8 mouse cellular contexts compared by ENCODE assay signal in the genomic region with DNA sequence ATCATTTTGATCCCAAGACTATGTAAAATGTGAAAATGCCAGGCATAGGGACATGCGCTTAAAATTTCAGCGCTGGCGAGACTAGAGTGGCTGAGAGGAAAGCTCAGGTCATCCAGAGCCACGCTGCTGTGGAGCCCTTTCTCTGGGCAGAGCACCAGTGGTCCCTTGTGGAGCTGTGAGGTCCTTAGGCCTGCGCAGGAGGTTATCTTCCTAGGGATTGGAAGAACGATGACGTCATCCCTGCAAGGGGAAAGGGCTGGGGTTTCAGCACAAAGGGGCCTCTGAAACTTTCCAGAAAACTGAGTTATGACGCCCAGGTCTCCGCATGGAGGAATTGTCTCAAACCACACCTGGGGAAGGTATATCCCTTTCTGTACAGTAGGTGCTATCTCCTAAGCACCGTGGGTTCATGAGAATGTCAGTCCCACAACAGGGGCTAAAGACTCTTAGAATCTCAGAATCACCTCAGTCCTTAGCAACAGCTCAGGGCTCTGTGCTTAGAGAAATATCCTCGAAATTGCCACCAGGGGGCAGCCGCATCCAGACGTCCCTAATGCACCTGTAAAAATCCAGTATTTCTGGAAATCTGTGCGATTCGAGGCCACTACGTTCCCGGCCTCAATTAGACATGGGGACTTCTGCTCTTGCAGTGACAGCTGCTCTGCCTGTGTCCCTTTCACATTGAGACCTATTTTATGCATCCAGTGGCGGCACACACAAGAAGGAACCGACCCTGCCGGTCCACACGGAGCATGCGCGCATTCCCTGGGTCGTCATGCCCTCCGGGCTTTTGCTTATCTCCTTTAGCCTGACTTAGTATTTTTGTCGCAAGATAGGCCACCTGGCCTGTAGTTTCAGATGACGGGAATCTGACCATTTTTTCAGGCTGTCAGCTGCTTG. TPM values are rescaled to one million over a fixed set of nuclear protein-coding genes. Genes with fewer than 3 reads are reported as not detected.
DNase-seq lines count a peak whose midpoint lies in the region; ATAC-seq lines count a peak whose summit lies in the region.

No protein-coding gene starts in this region.

- H3K9ac ChIP-seq in forebrain, embryonic 16.5 days (replicated peaks; ENCODE audit: low read depth, low read length), result 0 out of 2 replicates have a peak overlapping the region, but pooled peaks have one; percentile 12
- H3K9ac ChIP-seq in hindbrain, embryonic 12.5 days, result no peak overlapping the region

- no peaks in the 10 kb centered on the region for H3K36me3 ChIP-seq in forebrain, embryonic 16.5 days (ENCODE audit: control insufficient read depth, insufficient read depth)
- H3K36me3 ChIP-seq in hindbrain, embryonic 12.5 days, result no peaks in the 10 kb centered on the region

- H3K4me3 ChIP-seq in forebrain, embryonic 16.5 days (replicated peaks; ENCODE audit: low read length), result peak overlapping the region; percentile 30
- H3K4me3 ChIP-seq in hindbrain, embryonic 12.5 days, result peak overlapping the region; percentile 15; the same call in 1 of the 2 replicates

- DNase-seq in NIH3T3 (ENCODE audit: low read depth), result peak; percentile 82
- peak; percentile 72 to 81 for DNase-seq in cerebellum, adult 18-20 months
- peak; percentile 80 to 86 for DNase-seq in layer of hippocampus, postnatal 10 days (ENCODE audit: low spot score in 2 of 2)
- DNase-seq in lung, postnatal 25 days (ENCODE audit: low spot score), result peak; percentile 57
- DNase-seq in retina, embryonic 14.5 days (ENCODE audit: low spot score), result peak; percentile 90
- peak; percentile 67 for DNase-seq in urinary bladder, postnatal 25 days (ENCODE audit: low spot score)

- no peak overlapping the region for H3K27ac ChIP-seq in forebrain, embryonic 16.5 days (ENCODE audit: low read length)
- no peak overlapping the region; the same call in 1 of the 2 replicates for H3K27ac ChIP-seq in hindbrain, embryonic 12.5 days

- no peaks in the 10 kb centered on the region; the same call in none of the 2 replicates for H3K4me1 ChIP-seq in forebrain, embryonic 16.5 days (replicated peaks; ENCODE audit: control insufficient read depth, insufficient read depth, low read length)
- peaks cover 15% of the 10 kb centered on the region for H3K4me1 ChIP-seq in hindbrain, embryonic 12.5 days

- H3K9me3 ChIP-seq in forebrain, embryonic 16.5 days (ENCODE audit: control insufficient read depth, low read length), result no peaks in the 10 kb centered on the region
- no peaks in the 10 kb centered on the region for H3K9me3 ChIP-seq in hindbrain, embryonic 12.5 days (replicated peaks)

- 29% methylated on average over 27 of the region's 27 CpGs for WGBS in forebrain, embryonic 16.5 days
- 32% methylated on average over 27 of the region's 27 CpGs for WGBS in hindbrain, embryonic 12.5 days

- H3K27me3 ChIP-seq in forebrain, embryonic 16.5 days (replicated peaks; ENCODE audit: control insufficient read depth, insufficient read depth, low read length), result no peaks in the 10 kb centered on the region
- H3K27me3 ChIP-seq in hindbrain, embryonic 12.5 days, result no peaks in the 10 kb centered on the region; the same call in 1 of the 2 replicates

- ATAC-seq in forebrain, embryonic 16.5 days, result peak; percentile 79
- peak; percentile 71 for ATAC-seq in hindbrain, embryonic 12.5 days (ENCODE audit: low FRiP score)

- H3K4me2 ChIP-seq in forebrain, embryonic 16.5 days (ENCODE audit: low read length), result peak overlapping the region; percentile 48
- H3K4me2 ChIP-seq in hindbrain, embryonic 12.5 days (replicated peaks), result peak overlapping the region; percentile 41

RNA-seq across cellular contexts. Expression of gene Kcne1, which starts 18.4 kb away (rescaled TPM):
- polyA plus RNA-seq in forebrain, embryonic 16.5 days (2015; fragmentation: Nextera tagmentation; extraction: Ambion mirVana), result 0.10 TPM in 1 of 2 replicates, not detected in the other
- 0.13 and 0.29 TPM in 2 replicates for polyA plus RNA-seq in hindbrain, embryonic 12.5 days (2016; fragmentation: Nextera tagmentation; extraction: Ambion mirVana)
- total RNA-seq in layer of hippocampus, postnatal 10 days (2021), result not detected

RNA-seq across cellular contexts. Expression of gene Fam243, which starts 19.6 kb away (rescaled TPM):
- 0.09 and 0.15 TPM in 2 replicates for polyA plus RNA-seq in forebrain, embryonic 16.5 days (2015; fragmentation: Nextera tagmentation; extraction: Ambion mirVana)
- polyA plus RNA-seq in hindbrain, embryonic 12.5 days (2016; fragmentation: Nextera tagmentation; extraction: Ambion mirVana), result 0.08 TPM in 2 replicates
- not detected for total RNA-seq in layer of hippocampus, postnatal 10 days (2021)

RNA-seq across cellular contexts. Expression of gene Smim11, which starts 39.8 kb away (rescaled TPM):
- 83.0 and 89.0 TPM in 2 replicates for polyA plus RNA-seq in forebrain, embryonic 16.5 days (2015; fragmentation: Nextera tagmentation; extraction: Ambion mirVana)
- 101 and 112 TPM in 2 replicates for polyA plus RNA-seq in hindbrain, embryonic 12.5 days (2016; fragmentation: Nextera tagmentation; extraction: Ambion mirVana)
- total RNA-seq in layer of hippocampus, postnatal 10 days (2021), result 10 to 100 TPM; 20.4 to 22.9 TPM

RNA-seq across cellular contexts. Expression of gene Kcne2, which starts 48.7 kb away (rescaled TPM):
- polyA plus RNA-seq in forebrain, embryonic 16.5 days (2015; fragmentation: Nextera tagmentation; extraction: Ambion mirVana), result 9.1 and 12.3 TPM in 2 replicates
- 17.7 and 25.6 TPM in 2 replicates for polyA plus RNA-seq in hindbrain, embryonic 12.5 days (2016; fragmentation: Nextera tagmentation; extraction: Ambion mirVana)
- 1 to 10 TPM in 1 of 2 experiments, not detected in 1; 2.7 TPM for total RNA-seq in layer of hippocampus, postnatal 10 days (2021)
